Mouse (Mus musculus) CH12.LX (cell line): ENCODE results near the gene Samd9l. TPM values are rescaled to one million over a fixed set of nuclear protein-coding genes. Genes with fewer than 3 reads are reported as not detected.
"Not testable (repeated sequence)": the region's sequence is repeated elsewhere in the genome, so short reads cannot be mapped to it uniquely, and the experiment has no call there.

Experiments
- DNase-seq: peaks from one replicate; pipeline ENCODE4 v3.0.0-alpha.2; 2013; ENCODE audit errors: extremely low read depth
- H3K27ac ChIP-seq: 2 replicates; pipeline ENCODE4 v1.5.1; 2012; ENCODE audit warnings: low read depth, mild to moderate bottlenecking, control low read depth, moderate library complexity; ENCODE audit not compliant: insufficient read depth
- H3K27me3 ChIP-seq: replicated peaks from 2 replicates; pipeline ENCODE3; 2012; ENCODE audit warnings: inconsistent platforms
- H3K36me3 ChIP-seq, 2 experiments: replicated peaks in 1 of 2; 2 replicates each; pipeline versions ENCODE3 to v1.6.1; 2012; ENCODE audit warnings: inconsistent platforms in 1 of 2, low read length in 1 of 2, mild to moderate bottlenecking in 1 of 2, mixed read lengths in 1 of 2, moderate library complexity in 1 of 2; ENCODE audit not compliant: control insufficient read depth in 1 of 2, insufficient read depth in 1 of 2
- H3K4me1 ChIP-seq, 2 experiments: 2 replicates each; pipeline ENCODE4 v1.6.1; 2012; ENCODE audit warnings: inconsistent platforms in 1 of 2, moderate library complexity in 1 of 2; ENCODE audit not compliant: insufficient read depth in 2 of 2, control insufficient read depth in 1 of 2
- H3K4me2 ChIP-seq: 2 replicates; pipeline ENCODE4 v1.6.1; 2012; ENCODE audit warnings: low read depth, mild to moderate bottlenecking, control low read depth; ENCODE audit not compliant: poor library complexity, insufficient read depth, severe bottlenecking
- H3K4me3 ChIP-seq, 3 experiments: fragments of 150-350 bp in 1 of 3; sonication (generic) in 1 of 3; replicated peaks in 1 of 3; 2 replicates each; pipeline versions ENCODE3 to v1.5.1; 2011 to 2012; ENCODE audit warnings: low read depth in 2 of 3, low read length in 2 of 3, mild to moderate bottlenecking in 2 of 3, moderate library complexity in 2 of 3, control low read depth in 1 of 3, improper control_type of control experiment in 1 of 3, inconsistent platforms in 1 of 3, mixed read lengths in 1 of 3; ENCODE audit not compliant: poor library complexity in 1 of 3
- H3K79me2 ChIP-seq: replicated peaks from 2 replicates; pipeline ENCODE4 v1.6.1; 2012; ENCODE audit warnings: mild to moderate bottlenecking, moderate library complexity; ENCODE audit not compliant: control insufficient read depth, poor library complexity, insufficient read depth, severe bottlenecking; ENCODE audit errors: extremely low read depth
- H3K9ac ChIP-seq: 2 replicates; pipeline ENCODE4 v1.6.1; 2012; ENCODE audit warnings: low read depth, mild to moderate bottlenecking, control low read depth, moderate library complexity; ENCODE audit not compliant: insufficient read depth
- H3K9me3 ChIP-seq: replicated peaks from 2 replicates; pipeline ENCODE3; 2012; ENCODE audit warnings: low read length, inconsistent platforms, mixed read lengths
- BHLHE40 ChIP-seq: IDR thresholded peaks from 2 replicates; pipeline ENCODE4 v1.6.1; 2011; ENCODE audit warnings: mild to moderate bottlenecking, low read depth, low read length, improper control_type of control experiment
- CTCF ChIP-seq, 2 experiments: IDR thresholded peaks in 1 of 2; conservative IDR thresholded peaks in 1 of 2; 2 replicates each; pipeline ENCODE4 v1.5.1; 2011 to 2012; ENCODE audit warnings: low read depth in 2 of 2, low read length in 2 of 2, improper control_type of control experiment in 1 of 2, inconsistent platforms in 1 of 2, mild to moderate bottlenecking in 1 of 2, moderate library complexity in 1 of 2
- ELF1 ChIP-seq: IDR thresholded peaks from 2 replicates; pipeline ENCODE4 v1.6.1; 2014; ENCODE audit warnings: low read depth, mild to moderate bottlenecking, inconsistent platforms, low read length, improper control_type of control experiment
- EP300 ChIP-seq: IDR thresholded peaks from 2 replicates; pipeline ENCODE4 v1.6.1; 2011; ENCODE audit warnings: low read length, improper control_type of control experiment
- ETS1 ChIP-seq: conservative IDR thresholded peaks from 2 replicates; pipeline ENCODE4 v1.6.1; 2012; ENCODE audit warnings: low read depth, mild to moderate bottlenecking, inconsistent platforms, low read length, improper control_type of control experiment, moderate library complexity
- HCFC1 ChIP-seq: IDR thresholded peaks from 2 replicates; pipeline ENCODE4 v1.6.1; 2012; ENCODE audit warnings: low read depth, mild to moderate bottlenecking, inconsistent platforms, low read length, improper control_type of control experiment
- IRF4 ChIP-seq: IDR thresholded peaks from 2 replicates; pipeline ENCODE4 v1.6.1; 2014; ENCODE audit warnings: low read depth, mild to moderate bottlenecking, inconsistent platforms, low read length, improper control_type of control experiment
- JUN ChIP-seq: IDR thresholded peaks from 2 replicates; pipeline ENCODE4 v1.6.1; 2011; ENCODE audit warnings: low read depth, mild to moderate bottlenecking, low read length, improper control_type of control experiment, moderate library complexity; ENCODE audit not compliant: insufficient read depth
- JUND ChIP-seq: conservative IDR thresholded peaks from 2 replicates; pipeline ENCODE4 v1.6.1; 2011; ENCODE audit warnings: low read depth, low read length, improper control_type of control experiment
- MAFK ChIP-seq: IDR thresholded peaks from 2 replicates; pipeline ENCODE4 v1.6.1; 2011; ENCODE audit warnings: low read length, improper control_type of control experiment; ENCODE audit not compliant: insufficient replicate concordance
- MEF2A ChIP-seq: IDR thresholded peaks from 2 replicates; pipeline ENCODE4 v1.6.1; 2014; ENCODE audit warnings: low read depth, mild to moderate bottlenecking, inconsistent platforms, low read length, improper control_type of control experiment, borderline replicate concordance
- MYC ChIP-seq: IDR thresholded peaks from 2 replicates; pipeline ENCODE4 v1.6.1; 2011; ENCODE audit warnings: low read depth, mild to moderate bottlenecking, improper control_type of control experiment, low read length
- RAD21 ChIP-seq: IDR thresholded peaks from 2 replicates; pipeline ENCODE4 v1.6.1; 2011; ENCODE audit warnings: low read depth, mild to moderate bottlenecking, low read length, improper control_type of control experiment, moderate library complexity
- RCOR1 ChIP-seq: conservative IDR thresholded peaks from 2 replicates; pipeline ENCODE4 v1.6.1; 2012; ENCODE audit warnings: low read depth, mild to moderate bottlenecking, inconsistent platforms, low read length, improper control_type of control experiment
- SMC3 ChIP-seq: IDR thresholded peaks from 2 replicates; pipeline ENCODE4 v1.6.1; 2011; ENCODE audit warnings: low read depth, low read length, improper control_type of control experiment
- TBP ChIP-seq: conservative IDR thresholded peaks from 2 replicates; pipeline ENCODE4 v1.6.1; 2011; ENCODE audit warnings: low read depth, low read length, improper control_type of control experiment
- TCF12 ChIP-seq: IDR thresholded peaks from 2 replicates; pipeline ENCODE4 v1.6.1; 2014; ENCODE audit warnings: low read depth, mild to moderate bottlenecking, inconsistent platforms, low read length, improper control_type of control experiment
- ZC3H11A ChIP-seq: IDR thresholded peaks from 2 replicates; pipeline ENCODE4 v1.6.1; 2012; ENCODE audit warnings: low read depth, mild to moderate bottlenecking, inconsistent platforms, low read length, improper control_type of control experiment
- ZNF384 ChIP-seq: IDR thresholded peaks from 2 replicates; pipeline ENCODE4 v1.6.1; 2012; ENCODE audit warnings: low read depth, low read length, improper control_type of control experiment, inconsistent platforms
- dilution Hi-C: fragments of 300-500 bp; cut with MboI; formaldehyde crosslinking; loops from 2 replicates; pipeline ENCODE4 v1.14.3; 2020; ENCODE audit warnings: low sequenced_read_pairs; ENCODE audit not compliant: extremely low pct_unique_long_range_greater_than_20kb, extremely low pct_ligation_motif_present
- in situ Hi-C: fragments of 300-500 bp; cut with MboI; formaldehyde crosslinking; loops from 3 replicates; pipeline ENCODE4 v1.14.3; 2019; ENCODE audit warnings: low sequenced_read_pairs, low pct_ligation_motif_present, low pct_unique_long_range_greater_than_20kb, mixed read lengths
- polyA plus RNA-seq: library from polyadenylated mRNA; unstranded; fragments of >175 nt; gene quantifications from 2 replicates; pipeline ENCODE4 v1.2.1, GENCODE M21; 2012; ENCODE audit warnings: low read depth; ENCODE audit not compliant: insufficient read length
- total RNA-seq, 2 experiments: library from RNA; depleted of rRNA; stranded (reverse); fragments of 300-350 nt in 1 of 2; fragments of >200 nt in 1 of 2; gene quantifications; 2 replicates each; pipeline ENCODE4 v1.2.3; 2012 to 2014

The Samd9l gene
- 3.7 and 4.1 TPM in 2 replicates for total RNA-seq (2012; rRNA removed)
- 20.0 and 26.2 TPM in 2 replicates for total RNA-seq (2014; rRNA removed)
- polyA plus RNA-seq = 7.5 and 8.2 TPM in 2 replicates

DNA sequence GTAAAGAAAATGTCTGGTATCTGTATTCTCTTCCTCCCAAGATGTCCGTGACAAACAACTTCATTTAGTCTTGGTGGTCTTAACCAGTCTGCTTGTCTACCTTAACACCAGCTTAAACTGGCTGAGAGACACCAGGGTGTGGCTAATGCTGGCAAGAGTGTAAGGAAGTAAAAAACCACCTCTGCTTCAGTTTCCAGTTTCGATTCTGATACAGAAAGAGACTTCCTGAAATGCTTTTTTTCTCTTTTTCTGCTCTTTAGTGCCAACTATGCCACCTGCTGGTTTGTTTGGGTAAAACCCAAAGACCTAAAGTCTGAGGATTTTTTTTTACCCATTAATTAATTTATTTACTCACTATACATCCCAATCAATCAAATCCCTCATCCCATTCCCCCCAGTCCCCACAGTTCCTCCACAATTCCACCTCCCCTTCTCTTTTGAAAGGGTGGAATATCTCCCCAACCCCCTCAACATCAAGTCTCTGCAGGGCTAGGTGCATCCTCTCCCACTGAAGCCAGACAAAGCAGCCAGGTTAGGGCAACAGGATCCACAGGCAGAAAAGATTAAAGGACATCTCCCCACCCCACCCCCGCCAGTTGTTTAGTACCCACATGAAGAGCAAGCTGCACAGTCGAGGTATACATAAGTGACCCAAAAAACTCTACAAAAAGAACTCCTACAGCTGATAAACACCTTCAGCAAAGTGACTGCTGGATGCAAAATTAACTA lies at the start of gene Samd9l:
Gene Samd9l, minus strand, starts transcription at position 233 of the 729 bp plus-strand sequence.
- H3K27me3 ChIP-seq, H3K27ac ChIP-seq, H3K79me2 ChIP-seq, dilution Hi-C loops, H3K9me3 ChIP-seq, H3K9ac ChIP-seq, in situ Hi-C loops, H3K36me3 ChIP-seq: not testable (repeated sequence)
- Histone ChIP-seq H3K4me3 (peak within 1 kb of the TSS; percentile 38 to 50 (median 41)), H3K4me1 (peaks cover 0 to 14% of the 10 kb centered on the region in 2 experiments; a peak in 2 of 4 replicates), H3K4me2 (peak within 1 kb of the TSS; percentile 56; the same call in 1 of the 2 replicates)
- DNase-seq = peak; percentile 76
- 0 out of 2 replicates have a peak, but pooled peaks have one; percentile 30 for TF ChIP-seq MAFK
- TF ChIP-seq HCFC1 = peak; percentile 33; the same call in 1 of the 2 replicates
- peak; percentile 24; the same call in 1 of the 2 replicates for TF ChIP-seq ETS1
- TF ChIP-seq TCF12 = peak; percentile 33; the same call in 1 of the 2 replicates
- peak; percentile 13; the same call in 1 of the 2 replicates for TF ChIP-seq ZC3H11A
- 0 out of 2 replicates have a peak, but pooled peaks have one; percentile 15 for TF ChIP-seq JUN
- 0 out of 2 replicates have a peak, but pooled peaks have one; percentile 28 for TF ChIP-seq BHLHE40
- peak; percentile 29 to 68; a peak in 3 of 4 replicates for TF ChIP-seq CTCF (conservative IDR thresholded peaks at IDR 0.05 in 1 of 2, IDR thresholded peaks at IDR 0.05 in 1 of 2; ENCODE audit: low read depth in 2 of 2, low read length in 2 of 2)
- TF ChIP-seq MEF2A = peak; percentile 46; the same call in 1 of the 2 replicates
- TF ChIP-seq MYC = 0 out of 2 replicates have a peak, but pooled peaks have one; percentile 49
- peak; percentile 74 for TF ChIP-seq ELF1
- TF ChIP-seq IRF4 = peak; percentile 90
- 0 out of 2 replicates have a peak, but pooled peaks have one; percentile 48 for TF ChIP-seq RCOR1
- peak; percentile 59; the same call in 1 of the 2 replicates for TF ChIP-seq TBP
- TF ChIP-seq EP300 = peak; percentile 75
- TF ChIP-seq ZNF384 = peak; percentile 95
- 0 out of 2 replicates have a peak, but pooled peaks have one; percentile 41 for TF ChIP-seq JUND
- TF ChIP-seq RAD21 = peak; percentile 66
- peak; percentile 65 for TF ChIP-seq SMC3
